Mouse (Mus musculus) erythroblast, adult 5-6 weeks (primary cell): ENCODE results near the gene Chd2. TPM values are rescaled to one million over a fixed set of nuclear protein-coding genes. Genes with fewer than 3 reads are reported as not detected.
"Not testable (repeated sequence)": the region's sequence is repeated elsewhere in the genome, so short reads cannot be mapped to it uniquely, and the experiment has no call there.

Experiments used
- ATAC-seq: replicated peaks from 2 replicates; pipeline ENCODE4 v1.8.0; 2016; ENCODE audit warnings: moderate number of reproducible peaks, mild to moderate bottlenecking, moderate TSS enrichment, inconsistent platforms; ENCODE audit not compliant: poor library complexity, low FRiP score, severe bottlenecking
- total RNA-seq, 2 experiments: library from RNA; stranded (forward) in 1 of 2; stranded (reverse) in 1 of 2; fragments of 150-400 nt in 1 of 2; fragments of 200-764, 138-1000 nt in 1 of 2; gene quantifications; 2 replicates each; pipeline versions ENCODE4 v1.2.3 to v1.2.4; 2015 to 2017; ENCODE audit warnings: low replicate concordance in 2 of 2

Gene Chd2
- total RNA-seq, 2 experiments from 2014 or later, result 125 to 546 TPM

GRCm38 (mm10) chr7:73542131-73542853 is 662 bp upstream of the Chd2 start:
- no peak for ATAC-seq

GRCm38 (mm10) chr7:73541079-73541390 is 595 bp downstream of the Chd2 start:
- ATAC-seq, result no peak

- ATAC-seq, result no peak
These were observed 1.2 kb downstream of the Chd2 start for GRCm38 (mm10) chr7:73540202-73541078.

- no peak for ATAC-seq
These were observed 2.4 kb downstream of the Chd2 start for GRCm38 (mm10) chr7:73539116-73539682.

GRCm38 (mm10) chr7:73538424-73539079 is 3.1 kb downstream of the Chd2 start:
- no peak for ATAC-seq

- ATAC-seq, result peak; percentile 93
These were observed 3.8 kb downstream of the Chd2 start for GRCm38 (mm10) chr7:73537634-73538423.

- ATAC-seq, result 0 out of 2 replicates have a peak, but pooled peaks have one; percentile 1
These were observed 4.4 kb downstream of the Chd2 start for GRCm38 (mm10) chr7:73537228-73537627.

GRCm38 (mm10) chr7:73536579-73536978 is 5.1 kb downstream of the Chd2 start:
- no peak for ATAC-seq

GRCm38 (mm10) chr7:73535861-73536200 is 5.8 kb downstream of the Chd2 start:
- no peak for ATAC-seq

- ATAC-seq, result no peak
These were observed 6.4 kb downstream of the Chd2 start for GRCm38 (mm10) chr7:73534937-73535860.

GRCm38 (mm10) chr7:73533457-73533856 is 8.2 kb downstream of the Chd2 start:
- no peak for ATAC-seq

GRCm38 (mm10) chr7:73532916-73533315 is 8.7 kb downstream of the Chd2 start:
- ATAC-seq, result no peak

- ATAC-seq, result no peak
These were observed 9.5 kb downstream of the Chd2 start for GRCm38 (mm10) chr7:73532139-73532538.

- ATAC-seq, result no peak
These were observed 10.0 kb downstream of the Chd2 start for GRCm38 (mm10) chr7:73531506-73532093.

GRCm38 (mm10) chr7:73530846-73531245 is 10.8 kb downstream of the Chd2 start:
- no peak for ATAC-seq

- no peak for ATAC-seq
These were observed 11.5 kb downstream of the Chd2 start for GRCm38 (mm10) chr7:73530164-73530563.

GRCm38 (mm10) chr7:73529261-73529660 is 12.4 kb downstream of the Chd2 start:
- ATAC-seq, result no peak

GRCm38 (mm10) chr7:73528377-73528894 is 13.2 kb downstream of the Chd2 start:
- not testable (repeated sequence) for ATAC-seq
